Mouse (Mus musculus): ENCODE results near the gene Il1r2.

GRCm38 (mm10) chr1:40029597-40029996, 44.3 kb upstream of the Il1r2 start:
- peak; percentile 26 for TF ChIP-seq POLR2A (IDR thresholded peaks at IDR 0.05; ENCODE audit: insufficient read length, low read depth)
- no peak for TF ChIP-seq TCF12 (IDR thresholded peaks at IDR 0.05; ENCODE audit: insufficient read depth, poor library complexity, severe bottlenecking)
- TF ChIP-seq USF1 (IDR thresholded peaks at IDR 0.05; ENCODE audit: low read depth), result no peak
